Mouse (Mus musculus): ENCODE measurements around the gene Tns3. TPM values are rescaled to one million over a fixed set of nuclear protein-coding genes. Genes with fewer than 3 reads are reported as not detected.

Tns3 gene
- total and polyA plus RNA-seq, 3 experiments, result 0.22 TPM; not detected in 2

GRCm38 (mm10) chr11:8685195-8685594 is 20.9 kb upstream of the Tns3 start:
- DNase-seq (ENCODE audit: low spot score) (no peak), ATAC-seq (ENCODE audit: extremely low read depth, insufficient number of reproducible peaks, low FRiP score, poor library complexity, severe bottlenecking) (no peak)
- H3K9me3 ChIP-seq (replicated peaks), result no peaks in the 10 kb centered on the region
- no peaks in the 10 kb centered on the region for H3K27me3 ChIP-seq (ENCODE audit: insufficient read depth, low read length)
- H3K4me3 ChIP-seq (ENCODE audit: low read depth, low read length), result no peak overlapping the region
- no peaks in the 10 kb centered on the region for H3K4me1 ChIP-seq (ENCODE audit: insufficient read depth, low read depth, low read length)
- TF ChIP-seq POLR2AphosphoS5 (IDR thresholded peaks at IDR 0.05; ENCODE audit: insufficient replicate concordance, low read depth, low read length) (no peak), GATA1 (IDR thresholded peaks at IDR 0.05; ENCODE audit: borderline replicate concordance, low read length) (no peak)
- no peaks in the 10 kb centered on the region for H3K36me3 ChIP-seq (replicated peaks)

GRCm38 (mm10) chr11:8684262-8684661 is 19.9 kb upstream of the Tns3 start:
- Histone ChIP-seq H3K4me3 (ENCODE audit: low read depth, low read length) (no peak overlapping the region), H3K4me1 (ENCODE audit: insufficient read depth, low read depth, low read length) (no peaks in the 10 kb centered on the region), H3K36me3 (replicated peaks) (no peaks in the 10 kb centered on the region), H3K27me3 (ENCODE audit: insufficient read depth, low read length) (no peaks in the 10 kb centered on the region), H3K9me3 (replicated peaks) (no peaks in the 10 kb centered on the region)
- DNase-seq (ENCODE audit: low spot score), result no peak
- no peak for ATAC-seq (ENCODE audit: extremely low read depth, insufficient number of reproducible peaks, low FRiP score, poor library complexity, severe bottlenecking)
- TF ChIP-seq POLR2AphosphoS5 (IDR thresholded peaks at IDR 0.05; ENCODE audit: insufficient replicate concordance, low read depth, low read length) (no peak), GATA1 (IDR thresholded peaks at IDR 0.05; ENCODE audit: borderline replicate concordance, low read length) (no peak), TAL1 (conservative IDR thresholded peaks at IDR 0.05; ENCODE audit: low read depth, low read length) (no peak), GATA2 (IDR thresholded peaks at IDR 0.05; ENCODE audit: borderline replicate concordance, low read depth, low read length) (no peak), CTCF (IDR thresholded peaks at IDR 0.05; ENCODE audit: low read depth, low read length) (no peak)

GRCm38 (mm10) chr11:8681356-8681755 is 17.0 kb upstream of the Tns3 start:
- DNase-seq (ENCODE audit: low spot score), result no peak
- H3K36me3 ChIP-seq (replicated peaks), result no peaks in the 10 kb centered on the region
- H3K4me1 ChIP-seq (ENCODE audit: insufficient read depth, low read depth, low read length), result no peaks in the 10 kb centered on the region
- no peak for ATAC-seq (ENCODE audit: extremely low read depth, insufficient number of reproducible peaks, low FRiP score, poor library complexity, severe bottlenecking)
- no peak overlapping the region for H3K4me3 ChIP-seq (ENCODE audit: low read depth, low read length)
- TF ChIP-seq POLR2AphosphoS5 (IDR thresholded peaks at IDR 0.05; ENCODE audit: insufficient replicate concordance, low read depth, low read length) (no peak), TAL1 (conservative IDR thresholded peaks at IDR 0.05; ENCODE audit: low read depth, low read length) (no peak), CTCF (IDR thresholded peaks at IDR 0.05; ENCODE audit: low read depth, low read length) (no peak), GATA1 (IDR thresholded peaks at IDR 0.05; ENCODE audit: borderline replicate concordance, low read length) (no peak), GATA2 (IDR thresholded peaks at IDR 0.05; ENCODE audit: borderline replicate concordance, low read depth, low read length) (no peak)
- 0 out of 2 replicates have a peak, but pooled peaks cover 2% of the 10 kb centered on the region for H3K9me3 ChIP-seq (replicated peaks)
- no peaks in the 10 kb centered on the region for H3K27me3 ChIP-seq (ENCODE audit: insufficient read depth, low read length)

- no peak for TF ChIP-seq GATA2 (IDR thresholded peaks at IDR 0.05; ENCODE audit: borderline replicate concordance, low read depth, low read length)
- TF ChIP-seq GATA1 (IDR thresholded peaks at IDR 0.05; ENCODE audit: borderline replicate concordance, low read length), result no peak
- TF ChIP-seq TAL1 (conservative IDR thresholded peaks at IDR 0.05; ENCODE audit: low read depth, low read length), result no peak
- TF ChIP-seq CTCF (IDR thresholded peaks at IDR 0.05; ENCODE audit: low read depth, low read length), result no peak
- TF ChIP-seq POLR2AphosphoS5 (IDR thresholded peaks at IDR 0.05; ENCODE audit: insufficient replicate concordance, low read depth, low read length), result no peak
- H3K36me3 ChIP-seq (replicated peaks), result no peaks in the 10 kb centered on the region
- ATAC-seq (ENCODE audit: extremely low read depth, insufficient number of reproducible peaks, low FRiP score, poor library complexity, severe bottlenecking), result no peak
- H3K4me3 ChIP-seq (ENCODE audit: low read depth, low read length), result no peak overlapping the region
- H3K9me3 ChIP-seq (replicated peaks), result 0 out of 2 replicates have a peak, but pooled peaks cover 2% of the 10 kb centered on the region
- H3K4me1 ChIP-seq (ENCODE audit: insufficient read depth, low read depth, low read length), result no peaks in the 10 kb centered on the region
- no peak for DNase-seq (ENCODE audit: low spot score)
- H3K27me3 ChIP-seq (ENCODE audit: insufficient read depth, low read length), result no peaks in the 10 kb centered on the region
Measured at GRCm38 (mm10) chr11:8680650-8681049, 16.3 kb upstream of the Tns3 start.

- no peak overlapping the region for H3K4me3 ChIP-seq (ENCODE audit: low read depth, low read length)
- ATAC-seq (ENCODE audit: extremely low read depth, insufficient number of reproducible peaks, low FRiP score, poor library complexity, severe bottlenecking), result no peak
- no peaks in the 10 kb centered on the region for H3K27me3 ChIP-seq (ENCODE audit: insufficient read depth, low read length)
- no peaks in the 10 kb centered on the region for H3K36me3 ChIP-seq (replicated peaks)
- 0 out of 2 replicates have a peak, but pooled peaks cover 2% of the 10 kb centered on the region for H3K9me3 ChIP-seq (replicated peaks)
- no peaks in the 10 kb centered on the region for H3K4me1 ChIP-seq (ENCODE audit: insufficient read depth, low read depth, low read length)
- TF ChIP-seq CTCF (IDR thresholded peaks at IDR 0.05; ENCODE audit: low read depth, low read length), result no peak
- TF ChIP-seq GATA2 (IDR thresholded peaks at IDR 0.05; ENCODE audit: borderline replicate concordance, low read depth, low read length), result no peak
- no peak for TF ChIP-seq GATA1 (IDR thresholded peaks at IDR 0.05; ENCODE audit: borderline replicate concordance, low read length)
- TF ChIP-seq POLR2AphosphoS5 (IDR thresholded peaks at IDR 0.05; ENCODE audit: insufficient replicate concordance, low read depth, low read length), result no peak
- TF ChIP-seq TAL1 (conservative IDR thresholded peaks at IDR 0.05; ENCODE audit: low read depth, low read length), result no peak
- DNase-seq (ENCODE audit: low spot score), result no peak
Measured at GRCm38 (mm10) chr11:8679221-8679620, 14.9 kb upstream of the Tns3 start.

- H3K9me3 ChIP-seq (replicated peaks), result 0 out of 2 replicates have a peak, but pooled peaks cover 2% of the 10 kb centered on the region
- no peaks in the 10 kb centered on the region for H3K4me1 ChIP-seq (ENCODE audit: insufficient read depth, low read depth, low read length)
- no peaks in the 10 kb centered on the region for H3K36me3 ChIP-seq (replicated peaks)
- TF ChIP-seq GATA1 (IDR thresholded peaks at IDR 0.05; ENCODE audit: borderline replicate concordance, low read length) (no peak), GATA2 (IDR thresholded peaks at IDR 0.05; ENCODE audit: borderline replicate concordance, low read depth, low read length) (no peak), TAL1 (conservative IDR thresholded peaks at IDR 0.05; ENCODE audit: low read depth, low read length) (no peak), CTCF (IDR thresholded peaks at IDR 0.05; ENCODE audit: low read depth, low read length) (no peak), POLR2AphosphoS5 (IDR thresholded peaks at IDR 0.05; ENCODE audit: insufficient replicate concordance, low read depth, low read length) (no peak)
- DNase-seq (ENCODE audit: low spot score) (no peak), ATAC-seq (ENCODE audit: extremely low read depth, insufficient number of reproducible peaks, low FRiP score, poor library complexity, severe bottlenecking) (no peak)
- no peak overlapping the region for H3K4me3 ChIP-seq (ENCODE audit: low read depth, low read length)
- no peaks in the 10 kb centered on the region for H3K27me3 ChIP-seq (ENCODE audit: insufficient read depth, low read length)
Measured at GRCm38 (mm10) chr11:8678260-8678995, 14.1 kb upstream of the Tns3 start.

Measured in G1E (cell line).